Mouse (Mus musculus) retina, postnatal 1 day (tissue): ENCODE results near the gene Gm10772.
"Not testable (repeated sequence)": the region's sequence is repeated elsewhere in the genome, so short reads cannot be mapped to it uniquely, and the experiment has no call there.

Experiments
- DNase-seq: peaks from one replicate; pipeline ENCODE4 v3.0.0-alpha.2; 2012

Gm10772 gene

GRCm38 (mm10) chr13:66227473-66227872 lies at the start of gene Gm10772:
Gene Gm10772, minus strand, starts transcription at chr13:66227573.
- not testable (repeated sequence) for DNase-seq

DNA sequence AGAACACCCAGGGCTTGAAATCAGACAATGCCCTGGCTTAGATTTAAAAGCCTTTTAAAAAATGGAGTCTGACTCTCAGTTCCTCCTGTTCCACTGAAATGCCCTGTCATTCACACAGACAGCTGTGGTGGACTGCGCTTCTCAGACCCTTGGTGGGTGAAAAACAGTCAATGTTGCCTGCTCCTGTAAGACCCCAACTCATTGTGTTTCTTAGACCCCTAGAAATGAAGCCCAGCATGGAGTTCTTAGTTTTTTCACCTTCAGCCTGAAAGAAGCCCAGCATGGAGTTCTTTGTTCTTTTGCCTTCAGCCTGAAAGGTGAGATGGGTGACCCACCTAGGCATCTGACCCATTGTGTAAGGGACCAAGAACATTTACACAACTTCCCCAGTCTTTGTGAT lies 36.5 kb upstream of the Gm10772 start:
- DNase-seq, result not testable (repeated sequence)

DNA sequence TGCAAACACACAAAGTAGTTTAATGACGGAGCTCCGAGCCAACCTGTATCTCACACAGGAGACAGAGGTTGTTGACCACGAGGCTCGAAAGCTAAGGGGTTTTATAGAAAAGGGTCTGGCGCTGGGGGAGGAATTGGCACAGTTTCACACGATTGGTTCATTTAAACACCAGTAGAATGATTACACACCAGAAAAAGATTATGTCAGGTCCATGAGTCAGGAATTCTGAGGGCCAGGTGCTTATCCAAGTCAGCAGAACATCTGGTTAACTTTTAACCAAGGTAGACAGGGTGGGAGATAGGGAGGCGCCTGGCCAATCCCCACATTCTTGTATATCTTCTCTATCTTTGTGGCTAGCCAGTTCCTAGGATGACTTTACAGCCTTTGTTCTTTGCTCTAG lies 35.8 kb upstream of the Gm10772 start:
- not testable (repeated sequence) for DNase-seq

DNA sequence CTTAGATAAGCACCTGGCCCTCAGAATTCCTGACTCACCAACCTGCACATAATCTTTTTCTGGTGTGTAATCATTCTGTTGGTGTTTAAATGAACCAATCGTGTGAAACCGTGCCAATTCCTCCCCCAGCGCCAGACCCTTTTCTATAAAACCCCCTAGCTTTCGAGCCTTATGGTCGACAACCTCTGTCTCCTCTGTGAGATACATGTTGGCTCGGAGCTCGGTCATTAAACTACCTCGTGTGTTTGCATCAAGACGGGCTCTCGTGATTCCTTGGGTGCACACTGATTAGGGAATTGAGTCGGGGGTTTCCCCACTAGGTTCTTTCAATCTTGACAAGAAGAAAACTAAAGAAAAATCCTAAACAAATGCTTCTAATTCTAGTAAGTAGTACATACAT lies 13.0 kb downstream of the Gm10772 start:
- no peak for DNase-seq

DNA sequence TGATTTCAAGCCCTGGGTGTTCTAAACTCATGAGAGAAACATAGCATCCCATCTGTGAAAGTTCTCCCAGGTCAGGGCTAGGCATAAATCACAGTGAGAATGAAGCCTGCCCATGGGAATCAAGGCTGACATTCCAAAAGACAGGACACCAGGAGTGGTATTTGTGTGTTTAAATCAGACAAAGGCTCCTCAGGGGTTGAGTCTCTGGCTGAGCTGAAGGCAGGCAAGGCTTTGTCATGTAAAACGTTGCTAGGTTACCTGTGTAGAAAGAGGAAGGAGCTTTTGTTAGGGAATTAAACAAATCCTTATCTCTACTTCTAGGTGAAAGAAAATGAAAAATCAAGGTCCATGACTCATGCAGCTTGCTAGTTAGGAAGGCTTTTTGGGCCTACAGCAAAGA lies 13.6 kb downstream of the Gm10772 start:
- not testable (repeated sequence) for DNase-seq

GRCm38 (mm10) chr13:66179172-66179571 lies 48.2 kb downstream of the Gm10772 start:
- DNase-seq, result not testable (repeated sequence)
